ENCODE assay signal across 12 mouse cellular contexts in the genomic region with DNA sequence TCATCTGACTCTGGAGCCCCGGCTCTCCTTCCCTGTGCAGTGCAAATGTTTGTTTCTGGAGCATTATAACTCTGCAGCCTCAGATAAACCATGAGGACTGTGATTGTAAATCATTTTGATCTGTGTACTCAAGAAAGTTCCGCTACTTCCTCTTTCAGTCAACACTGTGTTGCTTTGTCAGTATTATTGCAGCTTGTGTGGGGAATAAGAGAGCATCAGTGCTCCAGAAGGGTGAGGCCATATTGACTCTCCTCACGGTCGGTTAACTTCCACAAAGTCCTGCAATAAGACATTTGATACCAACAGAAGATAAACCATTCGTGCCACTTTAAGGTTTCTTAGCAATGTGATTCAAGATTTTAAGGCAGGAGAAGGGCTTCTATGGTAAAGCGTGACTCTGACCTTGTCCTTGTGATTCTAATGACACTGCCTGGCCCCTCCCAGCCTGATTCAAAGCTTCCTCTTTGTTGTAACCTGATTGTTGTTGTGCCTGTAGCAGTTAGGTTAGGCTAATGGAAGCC.
A peak's percentile ranks its signal among the peaks of the same experiment; 100 is the strongest.
DNase-seq lines count a peak whose midpoint lies in the region; ATAC-seq and TF ChIP-seq lines count a peak whose summit lies in the region.
"Had no signal": no experiment of that assay in that cellular context is flagged by ENCODE, and none has a peak within 500 bp of the region (broad histone marks: within the 10 kb centered on the region; RNA-seq: fewer than 3 reads in every experiment).

No protein-coding gene starts in this region.

- peak; percentile 89 for ATAC-seq in kidney, postnatal 0 days (replicated peaks; ENCODE audit: low FRiP score, low read depth)
- peak; percentile 36; the same call in 1 of the 2 replicates for ATAC-seq in monocyte, adult 5-6 weeks (replicated peaks; ENCODE audit: insufficient number of reproducible peaks, low FRiP score, low TSS enrichment, poor library complexity, severe bottlenecking)
- ATAC-seq: activated CD4-positive, CD25-positive, alpha-beta regulatory T cell, adult 4 months; inflammation-experienced regulatory T-cells, adult 6 months had no signal

- 12% methylated on average over 6 of the region's 6 CpGs for WGBS in kidney, postnatal 0 days

- TF ChIP-seq POLR2A in MEL (IDR thresholded peaks at IDR 0.05; ENCODE audit: control insufficient read depth in 1 of 2, insufficient read depth in 1 of 2, low read depth in 1 of 2, low read length in 2 of 2, poor library complexity in 1 of 2), result no peak

- H3K27me3 ChIP-seq in MEL (ENCODE audit: control insufficient read depth in 1 of 2, insufficient read depth in 2 of 2, low read length in 2 of 2), result no peaks in the 10 kb centered on the region
- no peaks in the 10 kb centered on the region for H3K27me3 ChIP-seq in kidney, postnatal 0 days (ENCODE audit: insufficient read depth, low read length)

- H3K9ac ChIP-seq in MEL (ENCODE audit: control insufficient read depth, low read depth, low read length, poor library complexity, severe bottlenecking), result no peak overlapping the region
- no peak overlapping the region for H3K9ac ChIP-seq in kidney, postnatal 0 days (ENCODE audit: low read depth, low read length)

- peak; percentile 15 for DNase-seq in adrenal gland, postnatal 10 days
- no peak for DNase-seq in adrenal gland, postnatal 25 days
- peak; percentile 95 for DNase-seq in MEL (ENCODE audit: low read depth, low spot score)
- peak; percentile 92 for DNase-seq in kidney, postnatal 0 days (ENCODE audit: low spot score)
- DNase-seq in thymus, postnatal 0 days (ENCODE audit: low spot score), result no peak
- no peak for DNase-seq in retina, embryonic 14.5 days (ENCODE audit: low spot score)
- DNase-seq in layer of hippocampus, adult 18-20 months (ENCODE audit: low spot score in 2 of 2), result no peak
- DNase-seq: cerebellum, adult 9-11 months had no signal

- H3K4me3 ChIP-seq in MEL (ENCODE audit: control insufficient read depth in 1 of 2, insufficient read depth in 1 of 2, low read depth in 2 of 2, low read length in 2 of 2), result no peak overlapping the region
- H3K4me3 ChIP-seq in kidney, postnatal 0 days (replicated peaks; ENCODE audit: low read depth, low read length), result no peak overlapping the region
- H3K4me3 ChIP-seq: heart, adult 2 months had no signal

- H3K79me2 ChIP-seq in MEL (ENCODE audit: control insufficient read depth, insufficient read depth, low read length, poor library complexity), result no peaks in the 10 kb centered on the region

- TF ChIP-seq EP300 in MEL (IDR thresholded peaks at IDR 0.05; ENCODE audit: low read depth in 1 of 2, low read length in 2 of 2), result peak; percentile 83 to 95

- H3K36me3 ChIP-seq in MEL (ENCODE audit: control insufficient read depth in 1 of 2, insufficient read depth in 2 of 2, low read length in 2 of 2), result peaks cover 12 to 14% of the 10 kb centered on the region in 2 experiments
- no peaks in the 10 kb centered on the region for H3K36me3 ChIP-seq in kidney, postnatal 0 days (ENCODE audit: insufficient read depth, low read length)

- no peaks in the 10 kb centered on the region for H3K9me3 ChIP-seq in MEL (replicated peaks; ENCODE audit: insufficient read depth, low read length)
- H3K9me3 ChIP-seq in kidney, postnatal 0 days (replicated peaks; ENCODE audit: low read length), result no peaks in the 10 kb centered on the region

- TF ChIP-seq CTCF in MEL (IDR thresholded peaks at IDR 0.05 in 2 of 3, conservative IDR thresholded peaks at IDR 0.05 in 1 of 3; ENCODE audit: control insufficient read depth in 1 of 3, insufficient read depth in 1 of 3, low read depth in 2 of 3, low read length in 3 of 3, poor library complexity in 1 of 3, severe bottlenecking in 1 of 3), result no peak
- no peak for TF ChIP-seq CTCF in kidney, postnatal 0 days (IDR thresholded peaks at IDR 0.05; ENCODE audit: low read depth)

- H3K4me2 ChIP-seq in kidney, postnatal 0 days (ENCODE audit: low read length), result no peak overlapping the region

- H3K27ac ChIP-seq in MEL (ENCODE audit: control insufficient read depth, low read depth, low read length), result peak overlapping the region; percentile 41
- H3K27ac ChIP-seq in kidney, postnatal 0 days, result no peak overlapping the region
- H3K27ac ChIP-seq: heart, adult 2 months had no signal

- TF ChIP-seq RAD21 in MEL (IDR thresholded peaks at IDR 0.05; ENCODE audit: low read depth, low read length), result no peak; the same call in 1 of the 2 replicates

- peaks cover 3 to 10% of the 10 kb centered on the region in 2 experiments; a peak in 3 of 4 replicates for H3K4me1 ChIP-seq in MEL (ENCODE audit: control insufficient read depth in 1 of 2, insufficient read depth in 2 of 2, low read length in 2 of 2)
- H3K4me1 ChIP-seq in kidney, postnatal 0 days (replicated peaks; ENCODE audit: insufficient read depth, low read length), result 0 out of 2 replicates have a peak, but pooled peaks cover under 1% of the 10 kb centered on the region

TF ChIP-seq in MEL, 35 proteins besides CTCF, POLR2A, EP300 and RAD21:
- TF ChIP-seq RCOR1 (IDR thresholded peaks at IDR 0.05; ENCODE audit: low read depth, low read length) (peak; percentile 98), GATA1 (IDR thresholded peaks at IDR 0.05; ENCODE audit: low read depth, low read length) (peak; percentile 85), MXI1 (IDR thresholded peaks at IDR 0.05; ENCODE audit: low read depth, low read length) (peak; percentile 79), SIN3A (IDR thresholded peaks at IDR 0.05; ENCODE audit: low read length) (peak; percentile 72), POLR2AphosphoS5 (IDR thresholded peaks at IDR 0.05; ENCODE audit: borderline replicate concordance, low read depth, low read length) (no peak), HCFC1 (IDR thresholded peaks at IDR 0.05; ENCODE audit: low read depth, low read length) (peak; percentile 32; the same call in 1 of the 2 replicates), TAL1 (IDR thresholded peaks at IDR 0.05; ENCODE audit: low read length) (peak; percentile 95), NRF1 (IDR thresholded peaks at IDR 0.05; ENCODE audit: insufficient read depth, low read depth, low read length, poor library complexity, severe bottlenecking) (no peak), BHLHE40 (IDR thresholded peaks at IDR 0.05; ENCODE audit: borderline replicate concordance, low read depth, low read length) (peak; percentile 25; the same call in 1 of the 2 replicates), UBTF (IDR thresholded peaks at IDR 0.05; ENCODE audit: borderline replicate concordance, insufficient read depth, low read depth, low read length) (no peak), ETS1 (IDR thresholded peaks at IDR 0.05; ENCODE audit: low read depth, low read length) (peak; percentile 85), MAX (IDR thresholded peaks at IDR 0.05; ENCODE audit: low read length) (peak; percentile 62; the same call in 1 of the 2 replicates), MYC (IDR thresholded peaks at IDR 0.05; ENCODE audit: low read depth, low read length) (peak; percentile 81), TCF12 (IDR thresholded peaks at IDR 0.05; ENCODE audit: low read depth, low read length) (peak; percentile 78), TBP (IDR thresholded peaks at IDR 0.05; ENCODE audit: low read depth, low read length) (peak; percentile 67), JUND (IDR thresholded peaks at IDR 0.05; ENCODE audit: low read depth, low read length) (0 out of 2 replicates have a peak, but pooled peaks have one; percentile 23), NELFE (IDR thresholded peaks at IDR 0.05; ENCODE audit: low read depth, low read length) (no peak), SMC3 (IDR thresholded peaks at IDR 0.05; ENCODE audit: low read depth, low read length) (peak; percentile 27)

Comparison
In these comparisons a context has a peak if more than half of its experiments do, and no peak if none do; other contexts are left out.
1. DNase-seq: peak in adrenal gland, postnatal 10 days (single experiment), MEL (single experiment) and kidney, postnatal 0 days (single experiment); none in adrenal gland, postnatal 25 days (single experiment), thymus, postnatal 0 days (single experiment), retina, embryonic 14.5 days (single experiment) and layer of hippocampus, adult 18-20 months (0 of 2).